In the genomic region with DNA sequence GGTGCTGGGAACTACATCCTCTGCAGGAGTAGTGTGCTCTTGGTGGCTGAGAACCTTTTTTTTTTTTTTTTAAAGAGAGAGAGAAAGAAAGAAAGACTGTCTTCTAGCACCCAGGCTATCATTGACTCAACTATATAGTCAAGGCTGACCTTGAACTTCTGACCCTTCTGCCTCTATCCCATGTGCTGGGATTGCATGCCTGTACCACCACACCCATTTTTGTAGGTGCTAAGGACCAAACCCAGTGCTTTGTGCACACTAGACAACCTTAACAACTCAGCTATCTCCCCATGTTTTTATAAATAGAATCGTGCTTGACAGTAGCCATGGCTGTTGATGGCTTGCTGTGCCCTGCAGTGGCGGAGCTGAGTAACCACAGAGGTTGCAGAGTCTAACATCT, we compare ENCODE assay signal across 23 mouse cellular contexts. TPM values are rescaled to one million over a fixed set of nuclear protein-coding genes. Genes with fewer than 3 reads are reported as not detected.
DNase-seq lines count a peak whose midpoint lies in the region; ATAC-seq lines count a peak whose summit lies in the region.
"Had no signal": no experiment of that assay in that cellular context is flagged by ENCODE, and none has a peak within 500 bp of the region (broad histone marks: within the 10 kb centered on the region; RNA-seq: fewer than 3 reads in every experiment).

No protein-coding gene starts in this region.

- no peaks in the 10 kb centered on the region for H3K27me3 ChIP-seq in heart, embryonic 12.5 days (replicated peaks)
- no peaks in the 10 kb centered on the region for H3K27me3 ChIP-seq in heart, embryonic 16.5 days (ENCODE audit: control insufficient read depth, insufficient read depth, low read length)
- no peaks in the 10 kb centered on the region for H3K27me3 ChIP-seq in midbrain, embryonic 13.5 days
- H3K27me3 ChIP-seq: CH12.LX; embryonic facial prominence, embryonic 13.5 days; forebrain, embryonic 12.5 days; hindbrain, embryonic 12.5 days had no signal

- H3K27ac ChIP-seq in heart, embryonic 12.5 days (ENCODE audit: poor library complexity, severe bottlenecking) = peak overlapping the region; percentile 50
- peak overlapping the region; percentile 75 for H3K27ac ChIP-seq in heart, embryonic 16.5 days (ENCODE audit: low read length)
- H3K27ac ChIP-seq in midbrain, embryonic 13.5 days = no peak overlapping the region
- H3K27ac ChIP-seq: embryonic facial prominence, embryonic 13.5 days; forebrain, embryonic 12.5 days; hindbrain, embryonic 12.5 days had no signal

- peaks cover 46% of the 10 kb centered on the region for H3K36me3 ChIP-seq in heart, embryonic 12.5 days
- 0 out of 2 replicates have a peak, but pooled peaks cover 6% of the 10 kb centered on the region for H3K36me3 ChIP-seq in heart, embryonic 16.5 days (ENCODE audit: control insufficient read depth, insufficient read depth)
- H3K36me3 ChIP-seq in midbrain, embryonic 13.5 days = peaks cover 58% of the 10 kb centered on the region

- no peak overlapping the region for H3K9ac ChIP-seq in heart, embryonic 12.5 days
- no peak overlapping the region for H3K9ac ChIP-seq in heart, embryonic 16.5 days (ENCODE audit: low read length)
- H3K9ac ChIP-seq in midbrain, embryonic 13.5 days (replicated peaks) = no peak overlapping the region
- H3K9ac ChIP-seq: embryonic facial prominence, embryonic 13.5 days; forebrain, embryonic 12.5 days; hindbrain, embryonic 12.5 days had no signal

- no peak overlapping the region for H3K4me3 ChIP-seq in heart, embryonic 12.5 days
- no peak overlapping the region for H3K4me3 ChIP-seq in heart, embryonic 16.5 days (ENCODE audit: low read length)
- no peak overlapping the region for H3K4me3 ChIP-seq in midbrain, embryonic 13.5 days (replicated peaks)
- H3K4me3 ChIP-seq: embryonic facial prominence, embryonic 13.5 days; forebrain, embryonic 12.5 days; hindbrain, embryonic 12.5 days had no signal

- DNase-seq in heart, postnatal 14 days = no peak
- no peak for DNase-seq in heart, adult 8-10 months (ENCODE audit: low spot score)
- DNase-seq in R1 (ENCODE audit: low read depth, low spot score) = peak; percentile 66
- DNase-seq: adrenal gland, postnatal 25 days; cerebellum, adult 18-20 months; cerebellum, adult 9-11 months; cerebellum, postnatal 36 days; gastrocnemius, postnatal 10 days; heart, postnatal 10 days; kidney, adult 8-10 months had no signal

- no peak for ATAC-seq in heart, embryonic 12.5 days (ENCODE audit: insufficient number of reproducible peaks, low FRiP score)
- no peak for ATAC-seq in heart, embryonic 16.5 days (replicated peaks; ENCODE audit: extremely low read depth, insufficient read depth, low FRiP score)
- no peak for ATAC-seq in midbrain, embryonic 13.5 days
- ATAC-seq: activated CD4-positive, CD25-positive, alpha-beta regulatory T cell, adult 4 months; forebrain, embryonic 16.5 days; hindbrain, embryonic 16.5 days; inflammation-experienced regulatory T-cells, adult 6 months; intestine, postnatal 0 days had no signal

- no peaks in the 10 kb centered on the region for H3K9me3 ChIP-seq in heart, embryonic 12.5 days (replicated peaks)
- no peaks in the 10 kb centered on the region for H3K9me3 ChIP-seq in heart, embryonic 16.5 days (replicated peaks; ENCODE audit: control insufficient read depth, low read length)
- H3K9me3 ChIP-seq in midbrain, embryonic 13.5 days = no peaks in the 10 kb centered on the region
- H3K9me3 ChIP-seq: embryonic facial prominence, embryonic 13.5 days; forebrain, embryonic 12.5 days; G1E; hindbrain, embryonic 12.5 days had no signal

- H3K4me1 ChIP-seq in heart, embryonic 12.5 days (replicated peaks) = peaks cover 70% of the 10 kb centered on the region
- peaks cover 52% of the 10 kb centered on the region for H3K4me1 ChIP-seq in heart, embryonic 16.5 days (ENCODE audit: control insufficient read depth, insufficient read depth, low read length)
- H3K4me1 ChIP-seq in midbrain, embryonic 13.5 days (replicated peaks) = 0 out of 2 replicates have a peak, but pooled peaks cover 8% of the 10 kb centered on the region
- H3K4me1 ChIP-seq: forebrain, embryonic 12.5 days had no signal

- H3K4me2 ChIP-seq in heart, embryonic 12.5 days = no peak overlapping the region
- H3K4me2 ChIP-seq in heart, embryonic 16.5 days (ENCODE audit: low read depth, low read length) = no peak overlapping the region
- no peak overlapping the region for H3K4me2 ChIP-seq in midbrain, embryonic 13.5 days (replicated peaks)
- H3K4me2 ChIP-seq: embryonic facial prominence, embryonic 13.5 days; forebrain, embryonic 12.5 days; hindbrain, embryonic 12.5 days had no signal

- 56% methylated on average over 2 of the region's 2 CpGs for WGBS in heart, embryonic 12.5 days
- WGBS in heart, embryonic 16.5 days = 53% methylated on average over 2 of the region's 2 CpGs
- WGBS in midbrain, embryonic 13.5 days = 95% methylated on average over 2 of the region's 2 CpGs

- intact Hi-C loops in heart, postnatal 14 days (cut with DNase I) = no loop called here

RNA-seq across cellular contexts. Expression of a gene that starts 45.6 kb away (rescaled TPM):
- 51.7 and 52.8 TPM in 2 replicates for polyA plus RNA-seq in heart, embryonic 12.5 days (2016; fragmentation: Nextera tagmentation; extraction: Ambion mirVana)
- total RNA-seq in heart, postnatal 14 days (2021) = 10 to 100 TPM in 1 of 2 experiments, 1 to 10 TPM in 1; 7.9 to 11.9 TPM
- polyA plus RNA-seq in heart, embryonic 16.5 days (2015; fragmentation: Nextera tagmentation; extraction: Ambion mirVana) = 29.4 and 32.1 TPM in 2 replicates
- 10 to 100 TPM; 10.0 to 16.2 (median 14.1) TPM for total RNA-seq in heart, adult 8-10 months (2022)
- 116 and 120 TPM in 2 replicates for polyA plus RNA-seq in midbrain, embryonic 13.5 days (2015; fragmentation: Nextera tagmentation; extraction: Ambion mirVana)
- polyA plus RNA-seq: G1E had no signal

RNA-seq across cellular contexts. Expression of a gene that starts 47.9 kb away (rescaled TPM):
- polyA plus RNA-seq in heart, embryonic 12.5 days (2016; fragmentation: Nextera tagmentation; extraction: Ambion mirVana) = 37.4 and 40.4 TPM in 2 replicates
- 10 to 100 TPM; 39.2 to 41.7 TPM for total RNA-seq in heart, postnatal 14 days (2021)
- polyA plus RNA-seq in heart, embryonic 16.5 days (2015; fragmentation: Nextera tagmentation; extraction: Ambion mirVana) = 29.9 and 31.6 TPM in 2 replicates
- total RNA-seq in heart, adult 8-10 months (2022) = 10 to 100 TPM; 27.1 to 34.5 (median 29.8) TPM
- polyA plus RNA-seq in midbrain, embryonic 13.5 days (2015; fragmentation: Nextera tagmentation; extraction: Ambion mirVana) = 37.5 and 40.0 TPM in 2 replicates

RNA-seq across cellular contexts. Expression of a gene that starts 58.2 kb away (rescaled TPM):
- 21.4 and 23.8 TPM in 2 replicates for polyA plus RNA-seq in heart, embryonic 12.5 days (2016; fragmentation: Nextera tagmentation; extraction: Ambion mirVana)
- total RNA-seq in heart, postnatal 14 days (2021) = 10 to 100 TPM; 49.5 to 51.9 TPM
- 20.3 and 23.7 TPM in 2 replicates for polyA plus RNA-seq in heart, embryonic 16.5 days (2015; fragmentation: Nextera tagmentation; extraction: Ambion mirVana)
- 10 to 100 TPM; 47.2 to 63.1 (median 52.7) TPM for total RNA-seq in heart, adult 8-10 months (2022)
- polyA plus RNA-seq in midbrain, embryonic 13.5 days (2015; fragmentation: Nextera tagmentation; extraction: Ambion mirVana) = 14.9 and 16.9 TPM in 2 replicates
